Mouse (Mus musculus) layer of hippocampus, adult 11-12 months (tissue): ENCODE results near the gene Bicc1.

ENCODE experiments used
- DNase-seq: peaks from one replicate; pipeline ENCODE4 v3.0.0; 2022; ENCODE audit warnings: low spot score

Gene Bicc1

GRCm38 (mm10) chr10:71120769-71121165, 38.7 kb downstream of the Bicc1 start:
- DNase-seq = no peak

- DNase-seq = no peak
Measured at GRCm38 (mm10) chr10:71120121-71120768, 39.3 kb downstream of the Bicc1 start.

- DNase-seq = no peak
Measured at GRCm38 (mm10) chr10:71119120-71119847, 40.2 kb downstream of the Bicc1 start.

- DNase-seq = no peak
Measured at GRCm38 (mm10) chr10:71117766-71118165, 41.7 kb downstream of the Bicc1 start.

GRCm38 (mm10) chr10:71114260-71114920, 45.1 kb downstream of the Bicc1 start:
- peak; percentile 19 for DNase-seq

- no peak for DNase-seq
Measured at GRCm38 (mm10) chr10:71106491-71107205, 52.9 kb downstream of the Bicc1 start.

- no peak for DNase-seq
Measured at GRCm38 (mm10) chr10:71104791-71105190, 54.7 kb downstream of the Bicc1 start.

GRCm38 (mm10) chr10:71100815-71101499, 58.5 kb downstream of the Bicc1 start:
- DNase-seq = no peak

GRCm38 (mm10) chr10:71094707-71095254, 64.7 kb downstream of the Bicc1 start:
- DNase-seq = no peak

- DNase-seq = no peak
Measured at GRCm38 (mm10) chr10:71093312-71093711, 66.2 kb downstream of the Bicc1 start.

- no peak for DNase-seq
Measured at GRCm38 (mm10) chr10:71087359-71087716, 72.2 kb downstream of the Bicc1 start.

- no peak for DNase-seq
Measured at GRCm38 (mm10) chr10:71086571-71087358, 72.7 kb downstream of the Bicc1 start.

GRCm38 (mm10) chr10:71082986-71083385, 76.5 kb downstream of the Bicc1 start:
- no peak for DNase-seq

GRCm38 (mm10) chr10:71078856-71079255, 80.6 kb downstream of the Bicc1 start:
- DNase-seq = no peak

GRCm38 (mm10) chr10:71065009-71065408, 94.5 kb downstream of the Bicc1 start:
- DNase-seq = no peak

GRCm38 (mm10) chr10:71064576-71064975, 94.9 kb downstream of the Bicc1 start:
- DNase-seq = no peak

- DNase-seq = no peak
Measured at GRCm38 (mm10) chr10:71062151-71062550, 97.3 kb downstream of the Bicc1 start.

- no peak for DNase-seq
Measured at GRCm38 (mm10) chr10:71060269-71060668, 99.2 kb downstream of the Bicc1 start.

GRCm38 (mm10) chr10:71058616-71059247, 100.8 kb downstream of the Bicc1 start:
- peak; percentile 15 for DNase-seq

GRCm38 (mm10) chr10:71058070-71058469, 101.4 kb downstream of the Bicc1 start:
- no peak for DNase-seq
